Mouse (Mus musculus): ENCODE data around the gene Hk3. TPM values are rescaled to one million over a fixed set of nuclear protein-coding genes. Genes with fewer than 3 reads are reported as not detected.

The Hk3 gene
- polyA plus RNA-seq, 1 experiment, result not detected

- no peak overlapping the region for H3ac ChIP-seq (ENCODE audit: control insufficient read depth, insufficient read length)
- H3K4me2 ChIP-seq (ENCODE audit: low read depth), result no peak overlapping the region
- no peaks in the 10 kb centered on the region for H3K36me3 ChIP-seq (ENCODE audit: control insufficient read depth, insufficient read depth)
- no peak overlapping the region for H3K4me3 ChIP-seq
- peaks cover 24% of the 10 kb centered on the region for H3K27me3 ChIP-seq (ENCODE audit: control insufficient read depth, insufficient read depth, insufficient read length)
- no peak for TF ChIP-seq USF1 (IDR thresholded peaks at IDR 0.05; ENCODE audit: low read depth)
- no peak for TF ChIP-seq TCF12 (IDR thresholded peaks at IDR 0.05; ENCODE audit: insufficient read depth, poor library complexity, severe bottlenecking)
- no peak for TF ChIP-seq POLR2A (IDR thresholded peaks at IDR 0.05; ENCODE audit: insufficient read length, low read depth)
- no peak for TF ChIP-seq SRF (IDR thresholded peaks at IDR 0.05; ENCODE audit: control insufficient read depth, insufficient read length, low read depth)
- no peak for TF ChIP-seq MYOG (IDR thresholded peaks at IDR 0.05; ENCODE audit: control insufficient read depth in 1 of 3, insufficient read depth in 1 of 3, insufficient read length in 2 of 3, low read depth in 2 of 3)
- TF ChIP-seq E2F4 (IDR thresholded peaks at IDR 0.05; ENCODE audit: insufficient read depth), result no peak
- no peak for TF ChIP-seq MAX (IDR thresholded peaks at IDR 0.05; ENCODE audit: low read depth)
- TF ChIP-seq MYOD1 (IDR thresholded peaks at IDR 0.05; ENCODE audit: control insufficient read depth in 1 of 3, insufficient read length in 2 of 3, low read depth in 2 of 3), result no peak
- TF ChIP-seq REST (IDR thresholded peaks at IDR 0.05; ENCODE audit: insufficient read depth, insufficient read length), result no peak
- TF ChIP-seq POLR2AphosphoS2 (IDR thresholded peaks at IDR 0.05; ENCODE audit: insufficient read length, low read depth), result no peak
- TF ChIP-seq TCF3 (IDR thresholded peaks at IDR 0.05; ENCODE audit: insufficient read length, low read depth), result no peak
- TF ChIP-seq CEBPB (IDR thresholded peaks at IDR 0.05; ENCODE audit: insufficient read depth, poor library complexity, severe bottlenecking), result no peak
- H3K79me2 ChIP-seq (ENCODE audit: control insufficient read depth, insufficient read depth), result no peaks in the 10 kb centered on the region
Observed at GRCm38 (mm10) chr13:55017154-55017897, 3.9 kb downstream of the Hk3 start.

GRCm38 (mm10) chr13:55014451-55014850 lies 6.7 kb downstream of the Hk3 start:
- Histone ChIP-seq H3K4me2 (ENCODE audit: low read depth) (no peak overlapping the region), H3ac (ENCODE audit: control insufficient read depth, insufficient read length) (no peak overlapping the region), H3K36me3 (ENCODE audit: control insufficient read depth, insufficient read depth) (no peaks in the 10 kb centered on the region), H3K4me3 (no peak overlapping the region), H3K27me3 (ENCODE audit: control insufficient read depth, insufficient read depth, insufficient read length) (peaks cover 37% of the 10 kb centered on the region), H3K79me2 (ENCODE audit: control insufficient read depth, insufficient read depth) (no peaks in the 10 kb centered on the region)
- no peak for TF ChIP-seq POLR2A (IDR thresholded peaks at IDR 0.05; ENCODE audit: insufficient read length, low read depth)
- TF ChIP-seq REST (IDR thresholded peaks at IDR 0.05; ENCODE audit: insufficient read depth, insufficient read length), result no peak

GRCm38 (mm10) chr13:55013702-55014344 lies 7.4 kb downstream of the Hk3 start:
- no peaks in the 10 kb centered on the region for H3K36me3 ChIP-seq (ENCODE audit: control insufficient read depth, insufficient read depth)
- H3K27me3 ChIP-seq (ENCODE audit: control insufficient read depth, insufficient read depth, insufficient read length), result peaks cover 40% of the 10 kb centered on the region
- no peak overlapping the region for H3K4me3 ChIP-seq
- H3K79me2 ChIP-seq (ENCODE audit: control insufficient read depth, insufficient read depth), result no peaks in the 10 kb centered on the region
- H3ac ChIP-seq (ENCODE audit: control insufficient read depth, insufficient read length), result no peak overlapping the region
- H3K4me2 ChIP-seq (ENCODE audit: low read depth), result no peak overlapping the region
- TF ChIP-seq E2F4 (IDR thresholded peaks at IDR 0.05; ENCODE audit: insufficient read depth) (no peak), SRF (IDR thresholded peaks at IDR 0.05; ENCODE audit: control insufficient read depth, insufficient read length, low read depth) (no peak), TCF3 (IDR thresholded peaks at IDR 0.05; ENCODE audit: insufficient read length, low read depth) (no peak), MYOG (IDR thresholded peaks at IDR 0.05; ENCODE audit: control insufficient read depth in 1 of 3, insufficient read depth in 1 of 3, insufficient read length in 2 of 3, low read depth in 2 of 3) (no peak), MYOD1 (IDR thresholded peaks at IDR 0.05; ENCODE audit: control insufficient read depth in 1 of 3, insufficient read length in 2 of 3, low read depth in 2 of 3) (no peak), POLR2A (IDR thresholded peaks at IDR 0.05; ENCODE audit: insufficient read length, low read depth) (no peak), CEBPB (IDR thresholded peaks at IDR 0.05; ENCODE audit: insufficient read depth, poor library complexity, severe bottlenecking) (no peak), MAX (IDR thresholded peaks at IDR 0.05; ENCODE audit: low read depth) (no peak), REST (IDR thresholded peaks at IDR 0.05; ENCODE audit: insufficient read depth, insufficient read length) (no peak), TCF12 (IDR thresholded peaks at IDR 0.05; ENCODE audit: insufficient read depth, poor library complexity, severe bottlenecking) (no peak), USF1 (IDR thresholded peaks at IDR 0.05; ENCODE audit: low read depth) (no peak), POLR2AphosphoS2 (IDR thresholded peaks at IDR 0.05; ENCODE audit: insufficient read length, low read depth) (no peak)

GRCm38 (mm10) chr13:55011981-55012478 lies 9.2 kb downstream of the Hk3 start:
- peaks cover 47% of the 10 kb centered on the region for H3K27me3 ChIP-seq (ENCODE audit: control insufficient read depth, insufficient read depth, insufficient read length)

More at GRCm38 (mm10) chr13:55011981-55012478, 9.2 kb downstream of the Hk3 start:
- H3K4me2 ChIP-seq (ENCODE audit: low read depth), result no peak overlapping the region
- no peaks in the 10 kb centered on the region for H3K79me2 ChIP-seq (ENCODE audit: control insufficient read depth, insufficient read depth)
- no peak overlapping the region for H3ac ChIP-seq (ENCODE audit: control insufficient read depth, insufficient read length)
- TF ChIP-seq E2F4 (IDR thresholded peaks at IDR 0.05; ENCODE audit: insufficient read depth), result no peak
- TF ChIP-seq TCF12 (IDR thresholded peaks at IDR 0.05; ENCODE audit: insufficient read depth, poor library complexity, severe bottlenecking), result no peak
- no peak for TF ChIP-seq MAX (IDR thresholded peaks at IDR 0.05; ENCODE audit: low read depth)
- no peak for TF ChIP-seq POLR2AphosphoS2 (IDR thresholded peaks at IDR 0.05; ENCODE audit: insufficient read length, low read depth)
- TF ChIP-seq TCF3 (IDR thresholded peaks at IDR 0.05; ENCODE audit: insufficient read length, low read depth), result no peak
- TF ChIP-seq REST (IDR thresholded peaks at IDR 0.05; ENCODE audit: insufficient read depth, insufficient read length), result no peak
- no peak overlapping the region for H3K4me3 ChIP-seq
- H3K36me3 ChIP-seq (ENCODE audit: control insufficient read depth, insufficient read depth), result no peaks in the 10 kb centered on the region
